Mouse (Mus musculus): ENCODE data around the gene Eepd1.
A peak's percentile ranks its signal among the peaks of the same experiment; 100 is the strongest.
"Not testable (repeated sequence)": the region's sequence is repeated elsewhere in the genome, so short reads cannot be mapped to it uniquely, and the experiment has no call there.

Gene Eepd1

GRCm38 (mm10) chr9:25481344-25482095, at the start of gene Eepd1:
Gene Eepd1 (plus strand): TSS chr9:25481547.
- DNase-seq (ENCODE audit: low spot score in 2 of 2), result peak; percentile 84 to 89

- DNase-seq (ENCODE audit: low spot score in 2 of 2), result no peak
Measured at GRCm38 (mm10) chr9:25438836-25439235, 42.5 kb upstream of the Eepd1 start.

- not testable (repeated sequence) for DNase-seq (ENCODE audit: low spot score in 2 of 2)
Measured at GRCm38 (mm10) chr9:25440046-25440445, 41.3 kb upstream of the Eepd1 start.

GRCm38 (mm10) chr9:25442041-25442440, 39.3 kb upstream of the Eepd1 start:
- DNase-seq (ENCODE audit: low spot score in 2 of 2), result no peak

- no peak for DNase-seq (ENCODE audit: low spot score in 2 of 2)
Measured at GRCm38 (mm10) chr9:25443029-25443428, 38.3 kb upstream of the Eepd1 start.

- DNase-seq (ENCODE audit: low spot score in 2 of 2), result no peak
Measured at GRCm38 (mm10) chr9:25443546-25443945, 37.8 kb upstream of the Eepd1 start.

GRCm38 (mm10) chr9:25450394-25450793, 31.0 kb upstream of the Eepd1 start:
- DNase-seq (ENCODE audit: low spot score in 2 of 2), result no peak

GRCm38 (mm10) chr9:25455027-25455426, 26.3 kb upstream of the Eepd1 start:
- DNase-seq (ENCODE audit: low spot score in 2 of 2), result no peak

GRCm38 (mm10) chr9:25460835-25461555, 20.4 kb upstream of the Eepd1 start:
- DNase-seq (ENCODE audit: low spot score in 2 of 2), result no peak

- DNase-seq (ENCODE audit: low spot score in 2 of 2), result no peak
Measured at GRCm38 (mm10) chr9:25464305-25464704, 17.0 kb upstream of the Eepd1 start.

GRCm38 (mm10) chr9:25479392-25480020, 1.8 kb upstream of the Eepd1 start:
- no peak for DNase-seq (ENCODE audit: low spot score in 2 of 2)

- no peak for DNase-seq (ENCODE audit: low spot score in 2 of 2)
Measured at GRCm38 (mm10) chr9:25480676-25481075, 671 bp upstream of the Eepd1 start.

- DNase-seq (ENCODE audit: low spot score in 2 of 2), result no peak
Measured at GRCm38 (mm10) chr9:25482322-25482998, 1.1 kb downstream of the Eepd1 start.

GRCm38 (mm10) chr9:25482999-25483347, 1.6 kb downstream of the Eepd1 start:
- no peak for DNase-seq (ENCODE audit: low spot score in 2 of 2)

GRCm38 (mm10) chr9:25483931-25484618, 2.7 kb downstream of the Eepd1 start:
- no peak for DNase-seq (ENCODE audit: low spot score in 2 of 2)

- no peak for DNase-seq (ENCODE audit: low spot score in 2 of 2)
Measured at GRCm38 (mm10) chr9:25484619-25484986, 3.3 kb downstream of the Eepd1 start.

- DNase-seq (ENCODE audit: low spot score in 2 of 2), result no peak
Measured at GRCm38 (mm10) chr9:25485006-25485405, 3.7 kb downstream of the Eepd1 start.

GRCm38 (mm10) chr9:25485406-25485805, 4.1 kb downstream of the Eepd1 start:
- DNase-seq (ENCODE audit: low spot score in 2 of 2), result no peak

- DNase-seq (ENCODE audit: low spot score in 2 of 2), result no peak
Measured at GRCm38 (mm10) chr9:25486246-25486807, 5.0 kb downstream of the Eepd1 start.

GRCm38 (mm10) chr9:25487446-25488110, 6.2 kb downstream of the Eepd1 start:
- no peak for DNase-seq (ENCODE audit: low spot score in 2 of 2)

GRCm38 (mm10) chr9:25488581-25488980, 7.2 kb downstream of the Eepd1 start:
- no peak for DNase-seq (ENCODE audit: low spot score in 2 of 2)
